Mouse (Mus musculus) E14TG2a.4 (cell line): Measurements from ENCODE around the gene Ssr1.

Experiments used
- CTCF ChIP-seq: conservative IDR thresholded peaks from 2 replicates; pipeline ENCODE4 v1.5.1; 2014; ENCODE audit warnings: low read length
- POU5F1 ChIP-seq: IDR thresholded peaks from 2 replicates; pipeline ENCODE4 v1.6.1; 2014; ENCODE audit warnings: low read length, borderline replicate concordance

DNA sequence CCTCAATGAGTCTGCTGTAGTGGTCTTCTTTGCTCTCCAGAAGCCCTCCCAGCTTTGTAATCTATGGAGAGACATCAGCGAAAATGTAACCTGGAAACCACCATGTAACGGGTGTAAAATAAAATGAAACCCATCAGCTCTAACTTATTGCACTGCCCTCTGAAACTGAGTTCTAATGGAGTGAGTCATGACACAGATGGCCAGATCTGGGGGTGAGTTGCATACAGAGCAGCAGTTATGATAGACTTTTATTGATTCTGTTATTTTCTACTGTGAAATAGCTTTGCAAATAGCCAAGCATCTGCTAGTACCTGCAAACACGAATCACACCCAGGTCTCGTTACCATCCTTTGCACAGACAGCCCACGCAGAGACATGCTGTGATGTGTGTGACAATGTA is 18.4 kb upstream of the Ssr1 start:
- no peak for TF ChIP-seq CTCF
- TF ChIP-seq POU5F1 = no peak
